Mouse (Mus musculus): Measurements from ENCODE around the gene Eml1.

The Eml1 gene

DNA sequence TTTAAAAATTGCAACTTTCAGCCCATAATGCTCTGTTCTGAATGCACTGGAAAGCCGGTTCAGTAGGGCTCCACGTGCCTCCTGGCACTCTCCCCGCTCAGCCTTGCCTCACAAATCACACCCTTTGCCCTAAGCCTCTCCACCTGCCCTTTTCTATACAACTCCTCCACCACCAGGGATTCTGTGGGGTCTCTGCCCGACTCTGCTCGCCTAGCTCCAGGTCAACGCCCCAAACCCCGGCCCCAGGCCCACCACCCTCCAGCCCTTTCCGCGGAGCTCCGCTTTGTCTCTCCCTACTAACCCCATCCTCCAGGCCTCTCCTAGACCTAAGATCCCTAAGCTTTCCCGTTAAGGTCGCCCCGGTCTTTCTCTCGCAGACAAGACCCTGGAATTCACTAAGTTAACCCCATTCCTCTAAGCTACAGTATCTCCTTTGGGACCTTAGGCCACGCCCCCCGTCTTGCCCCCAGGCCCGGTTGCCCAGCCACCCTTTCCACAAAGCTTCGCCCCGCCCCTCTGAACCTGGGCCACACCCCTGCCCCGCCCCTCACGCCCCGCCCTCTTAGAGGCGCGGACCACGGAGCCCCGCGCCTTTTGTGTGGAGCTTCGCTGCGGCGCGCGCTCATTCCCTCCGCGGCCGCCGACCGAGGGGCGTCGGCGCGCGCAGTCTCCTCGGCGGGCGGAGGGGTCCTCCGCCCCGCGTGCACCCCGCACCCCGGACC lies 183.5 kb downstream of the Eml1 start, which contains the start of gene Evl:
Gene Evl, plus strand, starts transcription at position 601 of the 722 bp plus-strand sequence.
- peak; percentile 81 to 86 for DNase-seq

DNA sequence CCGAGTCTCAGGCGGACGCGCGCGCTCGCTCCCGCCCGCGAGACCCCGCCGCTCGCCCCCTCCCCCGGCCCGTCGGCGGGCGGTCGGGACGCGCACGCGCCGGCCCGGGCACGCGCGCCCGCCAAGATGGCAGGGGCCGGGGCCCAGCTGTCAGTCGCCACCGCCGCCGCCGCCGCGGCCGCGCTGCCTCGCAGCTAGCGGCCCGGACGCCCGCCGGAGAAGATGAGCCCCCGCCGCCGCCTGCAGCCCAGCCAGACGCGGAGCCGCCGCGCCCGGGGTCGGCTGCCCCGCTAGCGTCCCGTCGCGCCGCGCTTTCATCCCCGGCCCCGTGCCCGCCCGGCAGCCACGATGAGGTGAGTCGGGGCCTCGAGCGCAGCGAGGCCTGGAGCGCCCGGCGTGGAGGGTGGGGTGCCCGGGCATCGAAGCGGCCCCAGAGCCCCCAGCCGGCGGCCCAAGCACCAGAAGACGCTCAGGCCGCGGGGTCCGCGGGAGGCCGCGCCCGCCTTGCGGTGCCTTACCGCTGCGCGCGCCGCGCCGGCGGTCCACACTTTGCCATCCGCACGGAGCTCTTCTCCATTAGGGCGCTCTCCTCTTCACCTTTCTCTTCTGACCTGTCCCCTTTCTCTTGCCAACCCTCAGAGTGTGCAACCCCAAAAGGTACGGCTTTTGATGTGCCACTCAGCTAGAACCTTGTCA lies 184.3 kb downstream of the Eml1 start:
- DNase-seq, result peak; percentile 58 to 61

DNA sequence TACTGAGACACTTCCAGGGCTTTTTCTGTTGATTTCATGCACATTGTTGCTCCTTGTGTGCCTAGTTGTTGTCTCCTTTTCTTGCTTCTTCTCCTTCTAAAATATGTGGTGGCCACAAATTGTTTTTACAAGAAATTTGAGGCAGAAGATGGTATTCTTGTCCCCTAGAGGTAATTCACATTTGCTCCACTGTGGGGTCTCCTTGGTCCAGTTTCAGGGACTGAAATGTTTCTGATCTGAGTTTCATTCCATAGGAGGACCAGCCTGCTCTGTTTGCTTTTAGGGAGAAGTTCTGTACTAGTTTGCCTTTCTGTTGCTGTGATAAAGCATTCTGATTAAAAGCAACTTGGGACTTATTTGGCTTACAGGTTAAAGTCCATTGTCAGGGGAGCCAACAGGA lies 187.4 kb downstream of the Eml1 start:
- DNase-seq, result no peak

DNA sequence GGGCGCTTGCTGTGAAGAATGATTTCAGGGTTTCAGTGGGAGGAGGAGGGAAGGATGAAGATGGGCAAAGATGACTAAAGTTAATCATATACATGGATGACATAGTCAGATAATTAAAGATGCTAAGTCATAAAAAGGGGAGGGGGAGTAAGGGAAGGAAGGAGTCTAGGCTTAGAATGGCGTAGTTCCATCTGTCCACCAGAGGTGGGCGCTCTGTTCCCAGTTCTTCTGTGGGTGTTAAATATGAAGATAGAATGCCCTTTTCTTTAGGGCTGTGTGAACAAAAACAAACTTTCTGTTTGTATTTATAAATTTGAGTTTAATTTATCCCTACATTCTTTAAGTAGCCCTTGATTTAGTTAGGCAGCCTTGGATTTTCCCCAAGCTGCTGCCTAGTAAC lies 192.5 kb downstream of the Eml1 start:
- DNase-seq, result peak in 1 of 2 experiments; percentile 27

DNA sequence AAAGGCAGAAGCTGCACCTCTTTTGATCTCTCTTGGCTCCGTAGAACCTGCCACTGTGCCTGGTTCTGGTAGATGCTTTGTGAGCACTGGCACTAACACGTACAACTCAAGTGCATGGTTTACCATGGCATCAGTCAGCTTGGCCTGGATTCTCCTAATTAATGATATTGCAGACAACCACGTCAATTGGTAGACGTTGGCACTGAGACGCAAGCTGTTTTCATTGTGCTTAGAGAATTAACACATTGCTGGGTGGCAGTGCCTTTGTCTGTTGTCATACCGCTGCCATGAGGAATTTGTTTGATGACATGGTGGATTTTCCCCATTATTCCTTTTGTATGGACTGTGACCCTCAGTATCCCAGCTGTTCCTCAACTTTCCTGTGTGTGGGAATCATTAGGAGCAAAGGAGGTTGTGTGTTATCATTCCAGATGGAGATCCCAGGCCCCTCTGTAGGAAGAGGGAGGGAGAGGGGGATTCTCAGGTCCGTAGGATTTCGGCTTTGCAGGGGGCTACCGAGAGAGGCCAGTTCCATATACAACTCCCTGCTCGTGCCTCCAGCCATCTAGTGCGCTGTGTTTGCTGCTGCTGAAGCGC lies 194.3 kb downstream of the Eml1 start:
- no peak for DNase-seq

DNA sequence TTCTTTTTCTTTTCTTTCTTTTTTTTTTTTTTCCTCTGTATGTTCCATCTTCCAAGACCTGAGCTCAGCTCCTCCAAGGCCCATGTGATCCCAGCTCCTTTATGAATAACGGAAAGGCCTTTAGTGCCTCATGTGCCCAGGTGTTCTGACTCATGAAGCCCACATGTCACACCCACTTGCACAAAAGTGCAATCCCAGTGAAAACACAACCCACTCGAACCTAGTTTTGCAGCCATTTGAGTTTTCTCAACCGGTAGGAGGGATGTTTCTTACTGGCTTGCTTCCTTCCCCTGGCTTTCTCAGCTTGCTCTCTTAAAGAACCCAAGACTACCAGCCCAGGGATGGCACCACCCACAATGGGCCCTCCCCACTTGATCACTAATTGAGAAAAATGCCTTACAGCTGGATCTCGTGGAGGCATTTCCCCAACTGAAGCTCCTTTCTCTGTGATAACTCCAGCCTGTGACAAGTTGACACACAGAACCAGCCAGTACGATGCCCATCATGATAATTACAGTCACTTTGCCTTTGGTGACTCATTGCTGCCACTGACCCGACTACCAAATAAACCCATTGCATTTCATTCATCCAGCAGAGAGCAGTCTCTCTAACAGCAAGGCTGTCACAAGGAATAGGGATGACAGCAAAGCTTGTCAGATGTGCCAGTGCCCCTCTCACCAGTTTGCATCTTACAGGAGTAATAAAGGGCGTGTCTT lies 208.6 kb downstream of the Eml1 start:
- no peak for DNase-seq

DNA sequence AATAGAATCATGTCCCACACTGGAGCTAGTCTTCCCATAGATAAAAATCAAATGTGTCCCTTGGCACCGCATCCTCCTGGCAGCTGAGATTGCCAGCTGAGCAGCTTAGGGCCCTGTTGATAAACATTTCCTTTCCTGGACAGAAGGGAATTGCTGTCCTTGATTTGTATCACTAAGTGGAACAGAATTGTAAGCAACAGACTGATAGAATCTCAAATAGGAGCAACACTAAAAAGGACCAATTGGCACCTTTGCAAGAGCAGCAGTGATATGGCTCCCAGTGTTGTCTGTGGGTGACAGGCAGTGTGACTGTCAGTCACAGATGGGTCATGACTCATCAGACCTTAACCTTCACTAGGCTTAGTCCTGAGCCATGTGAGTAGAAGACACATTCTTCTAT lies 213.0 kb downstream of the Eml1 start:
- peak; percentile 51 to 53 for DNase-seq
